Mouse (Mus musculus) olfactory bulb, adult 2 months (tissue): ENCODE results near the gene Zhx3.

ENCODE experiments used
- CTCF ChIP-seq: fragments of 200-500 bp; IDR thresholded peaks from 2 replicates; pipeline ENCODE4 v1.5.1; 2012; ENCODE audit warnings: low read depth, mild to moderate bottlenecking, low read length, moderate library complexity; ENCODE audit not compliant: insufficient read depth
- POLR2A ChIP-seq: fragments of 200-500 bp; IDR thresholded peaks from 2 replicates; pipeline ENCODE4 v1.6.1; 2012; ENCODE audit warnings: mild to moderate bottlenecking, low read depth, low read length, moderate library complexity; ENCODE audit not compliant: insufficient read depth

GRCm38 (mm10) chr2:160891045-160891444 lies 18.2 kb upstream of the Zhx3 start:
- TF ChIP-seq CTCF (no peak), POLR2A (no peak)
